Mouse (Mus musculus): ENCODE data around the gene Gdf15. TPM values are rescaled to one million over a fixed set of nuclear protein-coding genes. Genes with fewer than 3 reads are reported as not detected.

The Gdf15 gene
- polyA plus RNA-seq (2014; fragmentation: Illumina TruSeq; extraction: RNeasy Lipid Tissue Mini Kit (QIAGEN cat#74804); ENCODE audit: low read depth, low replicate concordance): 2.1 TPM

DNA sequence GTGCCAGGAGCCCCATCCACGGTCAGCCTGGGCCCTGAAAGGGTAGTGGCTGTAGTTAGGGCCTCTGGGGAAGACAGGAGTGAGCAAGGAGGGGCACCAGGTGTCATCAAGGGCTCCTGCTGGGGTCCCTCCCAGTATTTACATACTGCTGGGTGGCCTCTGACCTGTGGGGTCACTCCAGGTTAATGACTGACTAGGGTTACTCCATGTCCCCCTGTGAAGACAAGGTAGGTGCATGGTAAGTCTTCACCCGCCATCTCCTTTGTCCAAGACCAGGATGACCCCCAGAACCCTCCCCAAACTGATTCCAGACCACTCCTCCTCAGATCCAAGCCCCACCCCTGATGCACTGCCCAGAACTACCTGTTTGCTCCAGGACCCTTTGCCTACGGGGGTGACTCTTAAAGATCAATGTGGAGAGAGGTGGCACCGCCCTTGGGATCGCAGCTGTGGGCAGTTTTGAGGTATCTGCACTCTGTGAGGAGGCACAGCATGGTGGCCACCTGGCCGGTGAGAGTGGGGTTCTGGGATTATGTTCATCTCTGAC is at the start of gene Gdf15:
Gene Gdf15 (minus strand): TSS at position 111 of the 547 bp plus-strand sequence.

DNA sequence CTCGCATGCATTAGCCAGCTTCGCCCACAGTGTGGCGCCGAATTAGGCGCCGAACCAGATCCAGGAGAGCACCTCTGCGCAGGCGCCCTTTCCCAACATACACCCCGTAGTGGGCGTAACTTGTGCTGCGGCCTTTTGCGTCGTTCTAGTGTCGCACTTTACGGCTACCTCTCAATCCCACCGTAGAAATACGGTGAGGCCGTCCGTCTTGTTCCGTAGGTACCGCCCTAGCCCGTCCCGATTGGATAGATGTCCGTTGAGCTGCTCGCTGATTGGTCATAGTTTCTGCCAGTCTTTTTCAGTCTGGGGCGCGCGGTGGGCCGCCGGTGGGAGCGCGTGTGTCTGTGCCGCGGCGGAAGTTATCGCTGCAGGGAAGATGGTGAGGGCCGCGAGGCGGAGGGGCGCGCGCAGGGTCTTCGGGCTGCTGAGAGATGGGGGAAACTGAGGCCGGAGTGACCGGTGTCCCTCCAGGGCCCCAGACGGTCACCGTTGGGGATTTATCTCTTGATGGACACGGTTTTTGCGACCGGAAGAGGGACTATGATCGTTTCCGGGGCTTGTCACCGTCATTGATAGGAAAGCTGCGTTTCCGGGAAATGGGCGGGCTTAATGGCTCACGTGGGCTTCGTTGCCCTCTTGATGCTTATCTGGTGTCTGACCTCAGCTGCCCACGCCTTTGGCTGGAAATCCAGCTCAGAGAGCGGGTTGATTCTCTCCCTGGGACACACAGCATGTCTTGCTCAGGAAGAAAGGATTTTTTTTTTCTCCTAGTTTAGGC is 41.0 kb upstream of the Gdf15 start, which contains the start of gene Lsm4:
Gene Lsm4 (plus strand): TSS at position 170 of the 778 bp plus-strand sequence.

DNA sequence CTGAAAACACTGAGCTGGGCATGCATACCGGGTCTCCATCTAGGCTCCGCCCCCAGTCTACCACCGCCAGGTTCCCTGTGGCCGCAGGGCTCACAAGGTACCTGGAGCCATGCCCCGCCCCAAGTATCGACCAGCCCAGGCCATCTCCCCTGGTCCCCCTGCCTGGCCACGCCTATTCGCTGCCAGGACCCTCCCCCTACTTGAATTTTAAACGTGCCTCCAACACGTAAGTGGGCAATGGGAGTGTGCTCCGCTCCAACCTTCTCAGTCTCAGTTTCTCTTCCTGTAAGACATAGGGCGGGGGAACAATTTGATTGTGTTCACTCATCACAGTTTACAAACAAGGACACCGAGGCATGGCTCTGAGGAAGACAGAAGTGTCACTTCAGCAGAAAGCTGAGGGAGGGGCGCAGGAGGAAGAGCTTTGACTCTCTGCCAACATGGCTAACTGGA is 28.0 kb upstream of the Gdf15 start, which contains the start of gene Pgpep1:
Gene Pgpep1 (minus strand): TSS at position 116 of the 453 bp plus-strand sequence.

GRCm38 (mm10) chr8:70615894-70616293 is 16.4 kb downstream of the Gdf15 start, which contains the start of gene Lrrc25:
Gene Lrrc25 (plus strand): TSS chr8:70616155.

GRCm38 (mm10) chr8:70608749-70609367 is 23.4 kb downstream of the Gdf15 start, which contains the start of gene Ssbp4:
Gene Ssbp4 (minus strand): TSS chr8:70608872.

GRCm38 (mm10) chr8:70593961-70594609 is 38.2 kb downstream of the Gdf15 start, which contains the start of gene Isyna1:
Gene Isyna1 (plus strand): TSS chr8:70594373.

Other genes with a start within 250 kb of the Gdf15 start
- 7.9 TPM for gene Crtc1, start 192.9 kb downstream of the Gdf15 start, polyA plus RNA-seq (2014; fragmentation: Illumina TruSeq; extraction: RNeasy Lipid Tissue Mini Kit (QIAGEN cat#74804); ENCODE audit: low read depth, low replicate concordance)
- gene Klhl26, start 155.5 kb downstream of the Gdf15 start, polyA plus RNA-seq (2014; fragmentation: Illumina TruSeq; extraction: RNeasy Lipid Tissue Mini Kit (QIAGEN cat#74804); ENCODE audit: low read depth, low replicate concordance): 9.1 TPM
- gene Tmem59l, start 145.1 kb downstream of the Gdf15 start, polyA plus RNA-seq (2014; fragmentation: Illumina TruSeq; extraction: RNeasy Lipid Tissue Mini Kit (QIAGEN cat#74804); ENCODE audit: low read depth, low replicate concordance): not detected
- 0.63 TPM for gene Crlf1, start 139.3 kb downstream of the Gdf15 start, polyA plus RNA-seq (2014; fragmentation: Illumina TruSeq; extraction: RNeasy Lipid Tissue Mini Kit (QIAGEN cat#74804); ENCODE audit: low read depth, low replicate concordance)
- 105 TPM for gene Rex1bd, start 125.7 kb downstream of the Gdf15 start, polyA plus RNA-seq (2014; fragmentation: Illumina TruSeq; extraction: RNeasy Lipid Tissue Mini Kit (QIAGEN cat#74804); ENCODE audit: low read depth, low replicate concordance)
- 1,940 TPM for gene Uba52, start 121.7 kb downstream of the Gdf15 start, polyA plus RNA-seq (2014; fragmentation: Illumina TruSeq; extraction: RNeasy Lipid Tissue Mini Kit (QIAGEN cat#74804); ENCODE audit: low read depth, low replicate concordance)
- 152 TPM for gene Fkbp8, start 104.7 kb downstream of the Gdf15 start, polyA plus RNA-seq (2014; fragmentation: Illumina TruSeq; extraction: RNeasy Lipid Tissue Mini Kit (QIAGEN cat#74804); ENCODE audit: low read depth, low replicate concordance)
- 118 TPM for gene Kxd1, start 104.5 kb downstream of the Gdf15 start, polyA plus RNA-seq (2014; fragmentation: Illumina TruSeq; extraction: RNeasy Lipid Tissue Mini Kit (QIAGEN cat#74804); ENCODE audit: low read depth, low replicate concordance)
- gene Ell, start 93.0 kb downstream of the Gdf15 start, polyA plus RNA-seq (2014; fragmentation: Illumina TruSeq; extraction: RNeasy Lipid Tissue Mini Kit (QIAGEN cat#74804); ENCODE audit: low read depth, low replicate concordance): 11.8 TPM
- 33.1 TPM for gene Isyna1, start 38.1 kb downstream of the Gdf15 start, polyA plus RNA-seq (2014; fragmentation: Illumina TruSeq; extraction: RNeasy Lipid Tissue Mini Kit (QIAGEN cat#74804); ENCODE audit: low read depth, low replicate concordance)
- gene Ssbp4, start 23.6 kb downstream of the Gdf15 start, polyA plus RNA-seq (2014; fragmentation: Illumina TruSeq; extraction: RNeasy Lipid Tissue Mini Kit (QIAGEN cat#74804); ENCODE audit: low read depth, low replicate concordance): 42.1 TPM
- gene Lrrc25, start 16.3 kb downstream of the Gdf15 start, polyA plus RNA-seq (2014; fragmentation: Illumina TruSeq; extraction: RNeasy Lipid Tissue Mini Kit (QIAGEN cat#74804); ENCODE audit: low read depth, low replicate concordance): 2.3 TPM
- gene Pgpep1, start 27.9 kb upstream of the Gdf15 start, polyA plus RNA-seq (2014; fragmentation: Illumina TruSeq; extraction: RNeasy Lipid Tissue Mini Kit (QIAGEN cat#74804); ENCODE audit: low read depth, low replicate concordance): 23.9 TPM
- 90.3 TPM for gene Lsm4, start 40.8 kb upstream of the Gdf15 start, polyA plus RNA-seq (2014; fragmentation: Illumina TruSeq; extraction: RNeasy Lipid Tissue Mini Kit (QIAGEN cat#74804); ENCODE audit: low read depth, low replicate concordance)
- gene Jund, start 66.5 kb upstream of the Gdf15 start, polyA plus RNA-seq (2014; fragmentation: Illumina TruSeq; extraction: RNeasy Lipid Tissue Mini Kit (QIAGEN cat#74804); ENCODE audit: low read depth, low replicate concordance): 59.5 TPM
- not detected for gene Iqcn, start 71.0 kb upstream of the Gdf15 start, polyA plus RNA-seq (2014; fragmentation: Illumina TruSeq; extraction: RNeasy Lipid Tissue Mini Kit (QIAGEN cat#74804); ENCODE audit: low read depth, low replicate concordance)
- not detected for gene Gm3336, start 86.1 kb upstream of the Gdf15 start, polyA plus RNA-seq (2014; fragmentation: Illumina TruSeq; extraction: RNeasy Lipid Tissue Mini Kit (QIAGEN cat#74804); ENCODE audit: low read depth, low replicate concordance)
- 7.0 TPM for gene Pde4c, start 91.3 kb upstream of the Gdf15 start, polyA plus RNA-seq (2014; fragmentation: Illumina TruSeq; extraction: RNeasy Lipid Tissue Mini Kit (QIAGEN cat#74804); ENCODE audit: low read depth, low replicate concordance)
- 57.6 TPM for gene Rab3a, start 122.2 kb upstream of the Gdf15 start, polyA plus RNA-seq (2014; fragmentation: Illumina TruSeq; extraction: RNeasy Lipid Tissue Mini Kit (QIAGEN cat#74804); ENCODE audit: low read depth, low replicate concordance)
- 19.0 TPM for gene Mpv17l2, start 128.5 kb upstream of the Gdf15 start, polyA plus RNA-seq (2014; fragmentation: Illumina TruSeq; extraction: RNeasy Lipid Tissue Mini Kit (QIAGEN cat#74804); ENCODE audit: low read depth, low replicate concordance)
- 24.1 TPM for gene Pik3r2, start 144.3 kb upstream of the Gdf15 start, polyA plus RNA-seq (2014; fragmentation: Illumina TruSeq; extraction: RNeasy Lipid Tissue Mini Kit (QIAGEN cat#74804); ENCODE audit: low read depth, low replicate concordance)
- gene Mast3, start 172.6 kb upstream of the Gdf15 start, polyA plus RNA-seq (2014; fragmentation: Illumina TruSeq; extraction: RNeasy Lipid Tissue Mini Kit (QIAGEN cat#74804); ENCODE audit: low read depth, low replicate concordance): 6.4 TPM
- not detected for gene Il12rb1, start 176.0 kb upstream of the Gdf15 start, polyA plus RNA-seq (2014; fragmentation: Illumina TruSeq; extraction: RNeasy Lipid Tissue Mini Kit (QIAGEN cat#74804); ENCODE audit: low read depth, low replicate concordance)
- gene Arrdc2, start 207.3 kb upstream of the Gdf15 start, polyA plus RNA-seq (2014; fragmentation: Illumina TruSeq; extraction: RNeasy Lipid Tissue Mini Kit (QIAGEN cat#74804); ENCODE audit: low read depth, low replicate concordance): 11.1 TPM
- 15.8 TPM for gene Kcnn1, start 230.8 kb upstream of the Gdf15 start, polyA plus RNA-seq (2014; fragmentation: Illumina TruSeq; extraction: RNeasy Lipid Tissue Mini Kit (QIAGEN cat#74804); ENCODE audit: low read depth, low replicate concordance)
- gene Ccdc124, start 241.5 kb upstream of the Gdf15 start, polyA plus RNA-seq (2014; fragmentation: Illumina TruSeq; extraction: RNeasy Lipid Tissue Mini Kit (QIAGEN cat#74804); ENCODE audit: low read depth, low replicate concordance): 55.5 TPM